Mouse (Mus musculus): ENCODE measurements around the gene Smarca4. TPM values are rescaled to one million over a fixed set of nuclear protein-coding genes. Genes with fewer than 3 reads are reported as not detected.

The Smarca4 gene
- polyA plus RNA-seq, 1 experiment, result 49.8 TPM

DNA sequence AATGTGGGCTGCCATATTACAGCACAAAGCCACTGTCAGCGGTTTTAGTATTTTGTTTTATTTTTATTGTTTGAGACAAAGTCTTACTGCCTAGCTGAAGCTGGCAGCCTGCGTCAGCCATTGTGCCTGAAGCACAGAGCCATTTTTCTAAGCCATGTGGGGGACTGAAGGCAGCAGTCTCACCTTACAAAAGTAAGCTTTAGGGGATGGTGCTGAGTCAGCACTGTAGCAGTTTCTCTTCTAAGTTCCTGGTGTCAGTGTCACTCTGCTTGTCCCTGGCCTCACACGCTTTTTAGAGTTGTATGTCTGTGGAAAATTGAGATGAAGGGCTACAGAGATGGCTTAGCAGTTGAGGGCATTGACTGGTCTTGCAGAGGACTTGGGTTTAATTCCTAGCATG is 30.4 kb downstream of the Smarca4 start:
- no peaks in the 10 kb centered on the region for H3K4me1 ChIP-seq (ENCODE audit: control insufficient read depth, insufficient read depth, low read length)
- no peak overlapping the region for H3K4me3 ChIP-seq (ENCODE audit: insufficient read depth, low read length)
- no peak overlapping the region for H3K27ac ChIP-seq (ENCODE audit: insufficient read depth, low read depth, low read length)
- TF ChIP-seq CTCF (IDR thresholded peaks at IDR 0.05; ENCODE audit: low read depth, low read length) (no peak), POLR2A (IDR thresholded peaks at IDR 0.05; ENCODE audit: borderline replicate concordance, low read depth, low read length) (no peak)

DNA sequence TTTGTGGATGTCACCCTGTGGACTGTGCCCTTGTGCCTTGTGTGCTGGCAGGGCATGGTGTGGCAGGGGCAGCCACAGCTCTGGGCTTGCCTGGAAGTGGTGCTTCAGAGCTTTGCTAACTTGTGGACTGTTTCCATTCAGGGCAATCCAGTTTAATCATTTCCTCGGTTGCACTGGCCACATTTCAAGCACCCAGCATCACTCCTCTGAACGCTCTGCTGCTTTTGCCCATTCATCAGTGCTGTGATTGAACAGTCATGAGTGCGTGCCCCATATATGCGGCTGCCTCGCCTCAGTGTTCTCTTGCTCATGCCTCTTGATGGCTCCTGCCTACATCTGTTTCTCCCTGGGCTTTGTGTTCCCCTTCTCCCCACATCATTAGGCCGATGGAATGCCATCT is 31.8 kb downstream of the Smarca4 start:
- Histone ChIP-seq H3K4me1 (ENCODE audit: control insufficient read depth, insufficient read depth, low read length) (no peaks in the 10 kb centered on the region), H3K4me3 (ENCODE audit: insufficient read depth, low read length) (no peak overlapping the region), H3K27ac (ENCODE audit: insufficient read depth, low read depth, low read length) (no peak overlapping the region)
- no peak for TF ChIP-seq CTCF (IDR thresholded peaks at IDR 0.05; ENCODE audit: low read depth, low read length)
- no peak for TF ChIP-seq POLR2A (IDR thresholded peaks at IDR 0.05; ENCODE audit: borderline replicate concordance, low read depth, low read length)

- Histone ChIP-seq H3K27ac (ENCODE audit: insufficient read depth, low read depth, low read length) (no peak overlapping the region), H3K4me1 (ENCODE audit: control insufficient read depth, insufficient read depth, low read length) (no peaks in the 10 kb centered on the region), H3K4me3 (ENCODE audit: insufficient read depth, low read length) (no peak overlapping the region)
- TF ChIP-seq POLR2A (IDR thresholded peaks at IDR 0.05; ENCODE audit: borderline replicate concordance, low read depth, low read length), result no peak
- TF ChIP-seq CTCF (IDR thresholded peaks at IDR 0.05; ENCODE audit: low read depth, low read length), result no peak
Measured at GRCm38 (mm10) chr9:21652263-21652662, 36.3 kb downstream of the Smarca4 start.

GRCm38 (mm10) chr9:21653253-21653652 is 37.3 kb downstream of the Smarca4 start:
- H3K27ac ChIP-seq (ENCODE audit: insufficient read depth, low read depth, low read length), result no peak overlapping the region
- TF ChIP-seq CTCF (IDR thresholded peaks at IDR 0.05; ENCODE audit: low read depth, low read length) (no peak), POLR2A (IDR thresholded peaks at IDR 0.05; ENCODE audit: borderline replicate concordance, low read depth, low read length) (no peak)
- H3K4me1 ChIP-seq (ENCODE audit: control insufficient read depth, insufficient read depth, low read length), result no peaks in the 10 kb centered on the region
- no peak overlapping the region for H3K4me3 ChIP-seq (ENCODE audit: insufficient read depth, low read length)

- TF ChIP-seq POLR2A (IDR thresholded peaks at IDR 0.05; ENCODE audit: borderline replicate concordance, low read depth, low read length) (no peak), CTCF (IDR thresholded peaks at IDR 0.05; ENCODE audit: low read depth, low read length) (no peak)
- Histone ChIP-seq H3K4me3 (ENCODE audit: insufficient read depth, low read length) (no peak overlapping the region), H3K4me1 (ENCODE audit: control insufficient read depth, insufficient read depth, low read length) (peaks cover 11% of the 10 kb centered on the region), H3K27ac (ENCODE audit: insufficient read depth, low read depth, low read length) (no peak overlapping the region)
Measured at GRCm38 (mm10) chr9:21662034-21662433, 46.1 kb downstream of the Smarca4 start.

- no peaks in the 10 kb centered on the region for H3K4me1 ChIP-seq (ENCODE audit: control insufficient read depth, insufficient read depth, low read length)
- H3K4me3 ChIP-seq (ENCODE audit: insufficient read depth, low read length), result no peak overlapping the region
- TF ChIP-seq POLR2A (IDR thresholded peaks at IDR 0.05; ENCODE audit: borderline replicate concordance, low read depth, low read length), result no peak
- TF ChIP-seq CTCF (IDR thresholded peaks at IDR 0.05; ENCODE audit: low read depth, low read length), result no peak
- no peak overlapping the region for H3K27ac ChIP-seq (ENCODE audit: insufficient read depth, low read depth, low read length)
Measured at GRCm38 (mm10) chr9:21668946-21669345, 53.0 kb downstream of the Smarca4 start.

DNA sequence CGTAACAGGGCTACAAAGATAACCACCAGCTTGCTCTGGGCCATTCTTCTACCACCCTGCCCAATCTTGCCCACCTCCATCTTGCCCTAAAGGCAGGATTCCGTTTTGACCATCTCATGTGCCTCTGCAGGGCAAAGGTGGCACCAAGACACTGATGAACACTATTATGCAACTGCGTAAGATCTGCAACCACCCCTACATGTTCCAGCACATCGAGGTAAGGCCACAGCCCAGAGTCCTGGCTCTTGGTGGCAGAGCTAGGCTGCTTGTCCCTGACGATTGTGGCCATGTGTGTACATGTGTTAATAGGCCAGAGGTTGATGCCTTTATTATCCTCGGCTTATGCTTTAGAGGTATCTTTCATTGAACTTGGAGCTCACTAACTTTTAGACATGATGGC is 54.4 kb downstream of the Smarca4 start:
- Histone ChIP-seq H3K27ac (ENCODE audit: insufficient read depth, low read depth, low read length) (no peak overlapping the region), H3K4me3 (ENCODE audit: insufficient read depth, low read length) (no peak overlapping the region), H3K4me1 (ENCODE audit: control insufficient read depth, insufficient read depth, low read length) (no peaks in the 10 kb centered on the region)
- TF ChIP-seq POLR2A (IDR thresholded peaks at IDR 0.05; ENCODE audit: borderline replicate concordance, low read depth, low read length) (no peak), CTCF (IDR thresholded peaks at IDR 0.05; ENCODE audit: low read depth, low read length) (no peak)

DNA sequence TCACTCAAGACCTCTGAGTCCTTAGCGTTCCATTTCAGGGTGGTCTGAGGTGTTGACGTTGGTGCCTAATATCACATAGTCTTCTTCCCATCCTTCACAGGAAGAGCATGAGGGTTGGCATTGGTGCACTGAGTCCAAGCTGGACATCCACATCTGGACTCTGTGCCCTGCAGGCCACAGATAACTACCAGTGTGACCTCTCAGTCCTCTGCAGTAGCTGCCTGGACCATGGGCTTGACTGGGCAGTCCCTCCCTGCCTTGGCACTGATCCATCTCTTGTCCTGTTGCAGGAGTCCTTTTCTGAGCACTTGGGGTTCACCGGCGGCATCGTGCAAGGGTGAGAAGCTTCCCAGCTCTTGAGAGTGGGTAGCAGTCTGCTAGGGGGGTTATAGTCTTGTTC is 55.8 kb downstream of the Smarca4 start:
- no peak for TF ChIP-seq CTCF (IDR thresholded peaks at IDR 0.05; ENCODE audit: low read depth, low read length)
- no peak for TF ChIP-seq POLR2A (IDR thresholded peaks at IDR 0.05; ENCODE audit: borderline replicate concordance, low read depth, low read length)
- H3K27ac ChIP-seq (ENCODE audit: insufficient read depth, low read depth, low read length), result no peak overlapping the region
- H3K4me1 ChIP-seq (ENCODE audit: control insufficient read depth, insufficient read depth, low read length), result no peaks in the 10 kb centered on the region
- H3K4me3 ChIP-seq (ENCODE audit: insufficient read depth, low read length), result no peak overlapping the region

GRCm38 (mm10) chr9:21677706-21678105 is 61.7 kb downstream of the Smarca4 start:
- Histone ChIP-seq H3K27ac (ENCODE audit: insufficient read depth, low read depth, low read length) (no peak overlapping the region), H3K4me3 (ENCODE audit: insufficient read depth, low read length) (no peak overlapping the region), H3K4me1 (ENCODE audit: control insufficient read depth, insufficient read depth, low read length) (no peaks in the 10 kb centered on the region)
- no peak for TF ChIP-seq CTCF (IDR thresholded peaks at IDR 0.05; ENCODE audit: low read depth, low read length)
- TF ChIP-seq POLR2A (IDR thresholded peaks at IDR 0.05; ENCODE audit: borderline replicate concordance, low read depth, low read length), result no peak

- Histone ChIP-seq H3K27ac (ENCODE audit: insufficient read depth, low read depth, low read length) (no peak overlapping the region), H3K4me3 (ENCODE audit: insufficient read depth, low read length) (no peak overlapping the region), H3K4me1 (ENCODE audit: control insufficient read depth, insufficient read depth, low read length) (no peaks in the 10 kb centered on the region)
- no peak for TF ChIP-seq CTCF (IDR thresholded peaks at IDR 0.05; ENCODE audit: low read depth, low read length)
- TF ChIP-seq POLR2A (IDR thresholded peaks at IDR 0.05; ENCODE audit: borderline replicate concordance, low read depth, low read length), result no peak
Measured at GRCm38 (mm10) chr9:21680448-21680847, 64.5 kb downstream of the Smarca4 start.

DNA sequence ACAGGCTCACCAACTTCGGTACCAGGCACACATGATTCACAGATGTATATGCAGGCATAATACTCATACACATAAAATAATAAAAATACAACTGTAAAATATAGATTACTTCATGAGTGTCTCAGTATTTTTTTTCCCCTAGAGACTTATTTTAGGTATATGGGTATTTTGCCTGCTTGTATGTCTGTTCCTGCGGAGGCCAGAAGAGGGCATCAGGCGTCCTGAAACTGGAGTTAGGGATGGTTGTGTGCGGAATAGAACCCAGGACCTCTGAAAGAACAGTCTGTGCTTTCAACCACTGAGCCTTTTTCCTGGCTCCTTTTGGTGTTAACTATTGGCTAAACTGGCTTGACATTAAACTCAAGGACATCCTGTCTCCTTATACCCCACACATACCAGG is 66.9 kb downstream of the Smarca4 start:
- TF ChIP-seq CTCF (IDR thresholded peaks at IDR 0.05; ENCODE audit: low read depth, low read length), result no peak; the same call in 1 of the 2 replicates
- TF ChIP-seq POLR2A (IDR thresholded peaks at IDR 0.05; ENCODE audit: borderline replicate concordance, low read depth, low read length), result no peak
- H3K4me1 ChIP-seq (ENCODE audit: control insufficient read depth, insufficient read depth, low read length), result no peaks in the 10 kb centered on the region
- H3K27ac ChIP-seq (ENCODE audit: insufficient read depth, low read depth, low read length), result no peak overlapping the region
- H3K4me3 ChIP-seq (ENCODE audit: insufficient read depth, low read length), result no peak overlapping the region

All from bone marrow macrophage, adult 2 months (primary cell).